Mouse (Mus musculus) testis, postnatal 10 days (tissue): ENCODE results near the gene Zcchc2.

ENCODE experiments used
- DNase-seq: peaks from one replicate; pipeline ENCODE4 v3.0.0; 2021; ENCODE audit warnings: low spot score

Zcchc2 gene

DNA sequence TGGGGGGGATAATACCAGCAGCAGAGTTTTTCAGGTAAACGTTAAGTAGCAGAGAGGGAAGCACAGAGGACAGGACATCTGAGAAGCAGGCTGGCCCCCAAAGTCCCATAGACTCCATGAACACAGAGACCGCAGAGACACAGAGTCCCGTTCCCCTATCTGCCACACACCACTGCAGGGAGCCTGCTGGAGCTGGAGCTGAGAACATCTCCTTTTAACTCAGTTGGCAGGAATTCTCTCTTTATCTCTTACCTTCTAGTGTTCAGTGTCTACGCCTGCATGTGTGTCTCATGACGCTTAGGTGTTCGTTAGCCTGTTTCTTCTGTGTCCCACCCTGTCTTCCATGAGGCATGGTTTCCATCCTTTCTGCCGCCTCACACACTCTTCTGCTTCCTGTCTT is 83.0 kb downstream of the Zcchc2 start:
- DNase-seq = no peak

DNA sequence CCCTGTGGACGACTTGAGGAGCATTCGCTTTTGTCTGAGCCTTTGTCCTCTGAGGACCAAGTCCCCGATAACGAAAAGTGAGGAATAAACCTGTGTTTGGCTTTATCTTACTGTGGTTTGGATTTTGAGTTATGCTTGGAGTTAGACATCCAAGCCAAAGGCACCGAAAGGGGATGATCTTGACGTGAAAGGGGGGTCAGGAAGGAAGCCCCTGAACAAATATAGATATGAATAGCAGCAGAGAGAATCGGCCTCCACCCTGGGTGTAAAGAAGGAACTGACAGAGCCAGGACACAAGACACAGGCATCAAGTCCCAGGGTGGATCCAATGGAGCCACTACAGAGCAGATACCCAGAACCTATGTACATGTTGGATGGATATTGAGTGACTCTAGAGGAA is 83.9 kb downstream of the Zcchc2 start:
- no peak for DNase-seq

- no peak for DNase-seq
Observed at GRCm38 (mm10) chr1:106074656-106075055, 84.5 kb downstream of the Zcchc2 start.

DNA sequence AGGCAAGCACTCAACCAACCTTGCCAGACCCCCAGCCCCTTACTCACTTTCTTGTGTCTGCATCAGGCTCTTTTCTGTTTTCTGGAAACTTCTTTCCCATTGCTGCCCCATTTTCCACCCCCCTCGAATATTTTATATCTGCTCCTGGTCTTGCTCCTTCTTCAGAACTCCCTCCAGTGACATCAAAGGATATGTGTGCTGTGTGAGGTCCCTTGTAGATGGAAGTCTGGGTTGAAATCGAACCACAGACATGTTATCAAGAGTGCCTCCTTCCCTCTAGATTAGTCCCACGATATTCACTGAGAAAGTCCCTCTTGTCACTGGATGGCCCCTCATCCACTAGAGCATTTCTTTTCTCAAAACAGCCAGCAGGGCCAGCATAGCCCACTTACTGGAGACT is 86.4 kb downstream of the Zcchc2 start:
- DNase-seq = no peak

DNA sequence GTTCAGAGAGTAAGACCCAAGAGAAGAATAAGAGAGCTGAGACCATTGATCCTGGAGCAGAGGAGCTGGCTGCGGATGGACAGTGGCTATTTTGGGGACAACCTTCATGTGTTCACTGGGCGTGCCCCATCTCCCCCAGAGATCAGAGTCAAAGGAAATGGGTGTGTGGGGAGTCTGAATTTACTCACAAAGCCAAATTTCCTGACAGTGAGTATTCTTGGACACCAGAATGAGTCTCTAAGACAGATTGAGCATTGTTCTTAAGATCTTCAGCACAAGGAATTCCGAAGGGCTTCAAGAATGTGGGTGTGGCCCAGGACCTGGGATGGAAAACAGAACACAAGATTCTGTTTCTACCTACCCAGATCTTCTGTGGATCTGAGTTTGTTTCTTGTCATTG is 87.0 kb downstream of the Zcchc2 start:
- no peak for DNase-seq
